Mouse (Mus musculus) midbrain, embryonic 13.5 days (tissue): ENCODE data around the gene Rcc1l. TPM values are rescaled to one million over a fixed set of nuclear protein-coding genes. Genes with fewer than 3 reads are reported as not detected.

Experiments
- ATAC-seq: fragments of 200-750 bp; cut with Nextera tagmentation; 2 replicates; pipeline ENCODE4 v1.8.0; 2017; ENCODE audit warnings: mild to moderate bottlenecking, moderate TSS enrichment, moderate library complexity
- H3K27ac ChIP-seq: fragments of 300-500 bp; sonication (generic); 2 replicates; pipeline ENCODE4 v1.5.1; 2015; ENCODE audit warnings: inconsistent platforms, mild to moderate bottlenecking, moderate library complexity
- H3K27me3 ChIP-seq: fragments of 300-500 bp; sonication (generic); 2 replicates; pipeline ENCODE4 v1.6.1; 2015; ENCODE audit warnings: mild to moderate bottlenecking, inconsistent platforms
- H3K36me3 ChIP-seq: fragments of 300-500 bp; sonication (generic); 2 replicates; pipeline ENCODE4 v1.6.1; 2015; ENCODE audit warnings: mild to moderate bottlenecking, inconsistent platforms
- H3K4me1 ChIP-seq: fragments of 300-500 bp; sonication (generic); replicated peaks from 2 replicates; pipeline ENCODE4 v1.6.1; 2015; ENCODE audit warnings: inconsistent platforms
- H3K4me2 ChIP-seq: fragments of 300-500 bp; sonication (generic); replicated peaks from 2 replicates; pipeline ENCODE4 v1.6.1; 2015; ENCODE audit warnings: moderate library complexity, mild to moderate bottlenecking, inconsistent platforms
- H3K4me3 ChIP-seq: fragments of 300-500 bp; sonication (generic); replicated peaks from 2 replicates; pipeline ENCODE4 v1.5.1; 2015; ENCODE audit warnings: mild to moderate bottlenecking, inconsistent platforms
- H3K9ac ChIP-seq: fragments of 300-500 bp; sonication (generic); replicated peaks from 2 replicates; pipeline ENCODE4 v1.6.1; 2015; ENCODE audit warnings: mild to moderate bottlenecking, inconsistent platforms
- H3K9me3 ChIP-seq: fragments of 300-500 bp; sonication (generic); 2 replicates; pipeline ENCODE4 v1.6.1; 2016; ENCODE audit warnings: mild to moderate bottlenecking, inconsistent platforms
- WGBS: fragments of 180-500 bp; shearing (Covaris S2); methylation state at CpG from one replicate; pipeline ENCODE4 v1.1.7; 2015; 5-methylcytosine and 5-hydroxymethylcytosine counted together
- polyA plus RNA-seq: library from polyadenylated mRNA; unstranded; fragments of >200 nt; fragmentation: Nextera tagmentation; extraction: Ambion mirVana; gene quantifications from 2 replicates; pipeline ENCODE4 v1.2.1, GENCODE M21; 2015

Rcc1l gene
- polyA plus RNA-seq, 1 experiment from 2014 or later: 20.8 TPM

DNA sequence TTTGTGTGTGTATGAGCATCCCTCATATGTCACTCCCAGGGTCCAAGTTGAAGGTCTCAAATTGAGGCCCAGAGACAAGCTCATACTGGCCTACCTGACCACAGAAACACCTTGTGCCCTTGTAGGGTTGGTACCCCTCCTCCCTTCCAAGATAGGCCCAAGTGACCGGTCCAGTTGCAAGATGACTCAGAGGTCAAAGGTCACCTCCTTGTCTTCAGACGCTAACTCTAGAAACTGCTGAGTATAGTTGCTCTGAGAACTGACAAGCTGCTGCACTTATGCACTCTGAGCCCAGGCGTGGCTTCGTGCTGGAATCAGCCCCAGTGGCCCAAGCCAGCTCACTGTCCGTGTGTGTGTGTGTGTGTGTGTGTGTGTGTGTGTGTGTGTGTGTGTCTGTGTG, 74.7 kb downstream of the Rcc1l start:
- WGBS: 42% methylated on average over 5 of the region's 5 CpGs

GRCm38 (mm10) chr5:134101322-134101721, 75.3 kb downstream of the Rcc1l start:
- 54% methylated on average over 5 of the region's 5 CpGs for WGBS
- Histone ChIP-seq H3K27ac (0 out of 2 replicates have a peak overlapping the region, but pooled peaks have one; percentile 4), H3K9me3 (no peaks in the 10 kb centered on the region), H3K4me2 (peak overlapping the region; percentile 86), H3K36me3 (peaks cover 12% of the 10 kb centered on the region), H3K4me1 (peaks cover 40% of the 10 kb centered on the region), H3K9ac (peak overlapping the region; percentile 89; the same call in 1 of the 2 replicates), H3K27me3 (no peaks in the 10 kb centered on the region), H3K4me3 (peak overlapping the region; percentile 80)
- no peak for ATAC-seq

More for the DNA sequence above, 74.7 kb downstream of the Rcc1l start:
- H3K27ac ChIP-seq: 0 out of 2 replicates have a peak overlapping the region, but pooled peaks have one; percentile 4
- peak overlapping the region; percentile 80 for H3K4me3 ChIP-seq
- ATAC-seq: no peak
- peaks cover 40% of the 10 kb centered on the region for H3K4me1 ChIP-seq
- H3K27me3 ChIP-seq: no peaks in the 10 kb centered on the region
- H3K9me3 ChIP-seq: no peaks in the 10 kb centered on the region
- H3K36me3 ChIP-seq: peaks cover 14% of the 10 kb centered on the region
- H3K4me2 ChIP-seq: peak overlapping the region; percentile 86
- no peak overlapping the region for H3K9ac ChIP-seq

- Histone ChIP-seq H3K4me3 (peak overlapping the region; percentile 80), H3K36me3 (peaks cover 2% of the 10 kb centered on the region), H3K4me1 (peaks cover 40% of the 10 kb centered on the region), H3K4me2 (peak overlapping the region; percentile 86), H3K27ac (peak overlapping the region; percentile 93), H3K9ac (peak overlapping the region; percentile 89), H3K9me3 (no peaks in the 10 kb centered on the region), H3K27me3 (no peaks in the 10 kb centered on the region)
- 5% methylated on average over 15 of the region's 17 CpGs for WGBS
- peak; percentile 40 for ATAC-seq
Measured at GRCm38 (mm10) chr5:134100232-134100771, 76.3 kb downstream of the Rcc1l start.

GRCm38 (mm10) chr5:134099496-134100211, 76.9 kb downstream of the Rcc1l start, which contains the start of gene Castor2:
Gene Castor2, plus strand, starts transcription at chr5:134099711.
- Histone ChIP-seq H3K4me1 (peaks cover 40% of the 10 kb centered on the region), H3K9me3 (no peaks in the 10 kb centered on the region), H3K4me3 (peak within 1 kb of the TSS; percentile 80), H3K27me3 (no peaks in the 10 kb centered on the region), H3K9ac (peak within 1 kb of the TSS; percentile 89), H3K36me3 (no peaks in the 10 kb centered on the region), H3K27ac (peak within 1 kb of the TSS; percentile 93), H3K4me2 (peak within 1 kb of the TSS; percentile 86)
- under 1% methylated on average over 46 of the region's 58 CpGs for WGBS
- ATAC-seq: peak; percentile 91

DNA sequence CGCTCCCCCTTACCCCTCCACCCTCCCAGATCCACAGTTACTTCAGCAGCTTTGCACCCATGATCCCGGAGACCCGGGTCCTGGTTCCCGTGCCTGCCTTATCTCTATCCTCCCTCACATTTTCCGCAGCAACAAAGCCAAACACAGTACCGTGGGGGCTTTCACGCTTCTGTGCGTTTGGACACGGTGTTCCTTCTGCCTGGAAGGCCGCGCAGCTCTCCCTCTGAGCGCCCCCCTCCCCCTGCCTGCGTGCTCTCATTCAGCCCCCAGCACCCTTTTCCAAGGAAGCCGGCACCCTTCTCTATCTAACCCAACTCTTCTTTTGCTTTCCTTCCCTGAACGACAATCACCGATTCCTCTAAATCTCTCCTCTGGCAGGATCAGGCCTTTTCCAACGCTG, 77.6 kb downstream of the Rcc1l start:
- H3K4me2 ChIP-seq: peak overlapping the region; percentile 86
- no peaks in the 10 kb centered on the region for H3K36me3 ChIP-seq
- no peaks in the 10 kb centered on the region for H3K27me3 ChIP-seq
- peaks cover 40% of the 10 kb centered on the region for H3K4me1 ChIP-seq
- H3K9ac ChIP-seq: peak overlapping the region; percentile 89
- ATAC-seq: peak; percentile 70
- H3K27ac ChIP-seq: peak overlapping the region; percentile 74
- peak overlapping the region; percentile 80 for H3K4me3 ChIP-seq
- H3K9me3 ChIP-seq: no peaks in the 10 kb centered on the region
- WGBS: under 1% methylated on average over 17 of the region's 17 CpGs

DNA sequence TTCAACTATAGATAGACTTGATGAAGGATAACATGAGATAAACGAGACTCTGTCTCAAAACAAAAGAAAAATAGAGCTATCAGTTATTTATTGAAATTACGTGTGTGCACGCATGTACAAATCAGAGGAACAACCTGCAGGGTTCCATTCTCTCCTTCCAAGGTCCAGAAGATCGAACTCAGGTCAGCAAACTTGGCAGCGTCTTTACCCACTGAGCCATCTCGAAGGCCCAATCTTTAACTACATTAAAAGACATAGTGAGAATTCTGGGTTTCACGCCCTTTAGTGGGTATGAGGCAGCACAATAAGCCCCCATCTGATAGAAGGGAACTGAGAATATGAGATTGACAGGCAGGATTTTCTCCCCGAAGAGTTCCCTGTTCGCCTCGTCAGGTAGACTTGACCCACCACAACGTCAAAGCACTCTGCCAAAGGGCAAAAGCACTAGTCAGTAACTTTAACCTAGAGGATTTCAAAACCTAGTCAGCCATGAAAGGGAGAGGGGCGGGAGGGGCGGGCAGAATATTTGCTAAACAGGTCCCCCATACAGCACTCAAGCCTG, 78.2 kb downstream of the Rcc1l start:
- no peaks in the 10 kb centered on the region for H3K9me3 ChIP-seq

More for the DNA sequence above, 78.2 kb downstream of the Rcc1l start:
- WGBS: 41% methylated on average over 13 of the region's 13 CpGs
- ATAC-seq: no peak; the same call in 1 of the 2 replicates
- peak overlapping the region; percentile 89 for H3K9ac ChIP-seq
- H3K4me3 ChIP-seq: peak overlapping the region; percentile 80
- no peak overlapping the region for H3K27ac ChIP-seq
- H3K36me3 ChIP-seq: no peaks in the 10 kb centered on the region
- no peaks in the 10 kb centered on the region for H3K27me3 ChIP-seq
- H3K4me1 ChIP-seq: peaks cover 40% of the 10 kb centered on the region
- H3K4me2 ChIP-seq: peak overlapping the region; percentile 86

Other genes starting within 250 kb of the Rcc1l start
- gene Castor2, start 77.1 kb downstream of the Rcc1l start, polyA plus RNA-seq: 25.8 and 27.2 TPM in 2 replicates
- 15.1 and 15.7 TPM in 2 replicates for gene Gtf2ird2, start 7.2 kb upstream of the Rcc1l start, polyA plus RNA-seq
- 1.6 and 2.3 TPM in 2 replicates for gene Ncf1, start 52.9 kb upstream of the Rcc1l start, polyA plus RNA-seq
- 190 and 191 TPM in 2 replicates for gene Gtf2i, start 138.0 kb upstream of the Rcc1l start, polyA plus RNA-seq